Mouse (Mus musculus) kidney, adult 2 months (tissue): ENCODE measurements around the gene Psmb2. TPM values are rescaled to one million over a fixed set of nuclear protein-coding genes. Genes with fewer than 3 reads are reported as not detected.
A peak's percentile ranks its signal among the peaks of the same experiment; 100 is the strongest.

ENCODE experiments used
- DNase-seq: peaks from one replicate; pipeline ENCODE4 v3.0.0; 2021
- H3K27ac ChIP-seq: fragments of 200-500 bp; 2 replicates; pipeline ENCODE4 v1.5.1; 2012; ENCODE audit warnings: low read depth, low read length, control low read depth, inconsistent platforms; ENCODE audit not compliant: insufficient read depth
- H3K27me3 ChIP-seq: fragments of 200-500 bp; replicated peaks from 2 replicates; pipeline ENCODE4 v1.6.1; 2012; ENCODE audit warnings: mild to moderate bottlenecking, moderate library complexity, low read length, inconsistent platforms; ENCODE audit not compliant: control insufficient read depth, insufficient read depth
- H3K36me3 ChIP-seq: fragments of 200-500 bp; 2 replicates; pipeline ENCODE4 v1.6.1; 2012; ENCODE audit warnings: mild to moderate bottlenecking, moderate library complexity, low read length, inconsistent platforms; ENCODE audit not compliant: control insufficient read depth, insufficient read depth
- H3K4me1 ChIP-seq: fragments of 200-500 bp; 2 replicates; pipeline ENCODE4 v1.6.1; 2011; ENCODE audit warnings: low read length; ENCODE audit not compliant: control insufficient read depth, insufficient read depth
- H3K4me3 ChIP-seq: fragments of 200-500 bp; 2 replicates; pipeline ENCODE4 v1.5.1; 2011; ENCODE audit warnings: mild to moderate bottlenecking, low read depth, low read length, control low read depth; ENCODE audit not compliant: insufficient read depth
- CTCF ChIP-seq: fragments of 200-500 bp; conservative IDR thresholded peaks from 2 replicates; pipeline ENCODE4 v1.5.1; 2011; ENCODE audit warnings: low read depth, mild to moderate bottlenecking, control low read depth, low read length, moderate library complexity, mixed read lengths; ENCODE audit not compliant: insufficient read depth, insufficient read length
- POLR2A ChIP-seq: fragments of 200-500 bp; IDR thresholded peaks from one replicate; pipeline ENCODE4 v1.6.1; 2011; ENCODE audit warnings: low read depth, low read length, control low read depth
- WGBS: fragments of 180-500 bp; shearing (Covaris S2); methylation state at CpG from one replicate; pipeline ENCODE4 v1.1.7; 2018; 5-methylcytosine and 5-hydroxymethylcytosine counted together
- polyA plus RNA-seq: library from polyadenylated mRNA; depleted of rRNA; stranded (reverse); fragments of >200 nt; gene quantifications from 2 replicates; pipeline ENCODE4 v1.2.3, GENCODE M21; 2012; rRNA removed

Psmb2 gene
- polyA plus RNA-seq, 1 experiment = 189 TPM

GRCm38 (mm10) chr4:126754231-126754611, 76.8 kb downstream of the Psmb2 start:
- peak overlapping the region; percentile 82 for H3K4me3 ChIP-seq
- H3K4me1 ChIP-seq = 0 out of 2 replicates have a peak, but pooled peaks cover 3% of the 10 kb centered on the region
- H3K27ac ChIP-seq = peak overlapping the region; percentile 70
- TF ChIP-seq POLR2A = no peak
- TF ChIP-seq CTCF = no peak
- 2% methylated on average over 12 of the region's 12 CpGs for WGBS
- no peak for DNase-seq
- H3K27me3 ChIP-seq = no peaks in the 10 kb centered on the region
- H3K36me3 ChIP-seq = no peaks in the 10 kb centered on the region; the same call in 1 of the 2 replicates

GRCm38 (mm10) chr4:126754736-126755374, 77.4 kb downstream of the Psmb2 start:
- WGBS = 41% methylated on average over 12 of the region's 12 CpGs
- H3K27ac ChIP-seq = no peak overlapping the region
- no peaks in the 10 kb centered on the region; the same call in 1 of the 2 replicates for H3K36me3 ChIP-seq
- no peaks in the 10 kb centered on the region for H3K27me3 ChIP-seq
- 0 out of 2 replicates have a peak, but pooled peaks cover 3% of the 10 kb centered on the region for H3K4me1 ChIP-seq
- H3K4me3 ChIP-seq = no peak overlapping the region
- TF ChIP-seq CTCF (no peak), POLR2A (no peak)
- DNase-seq = no peak

GRCm38 (mm10) chr4:126756766-126757165, 79.3 kb downstream of the Psmb2 start:
- 29% methylated on average over 4 of the region's 4 CpGs for WGBS
- DNase-seq = peak; percentile 88

GRCm38 (mm10) chr4:126758299-126758698, 80.9 kb downstream of the Psmb2 start:
- Histone ChIP-seq H3K4me3 (no peak overlapping the region), H3K36me3 (peaks cover 2% of the 10 kb centered on the region), H3K27ac (no peak overlapping the region), H3K27me3 (no peaks in the 10 kb centered on the region), H3K4me1 (peaks cover 13% of the 10 kb centered on the region)
- TF ChIP-seq POLR2A (no peak), CTCF (no peak)
- no peak for DNase-seq
- WGBS = 79% methylated on average over 5 of the region's 5 CpGs

More at GRCm38 (mm10) chr4:126756766-126757165, 79.3 kb downstream of the Psmb2 start:
- no peak overlapping the region for H3K27ac ChIP-seq
- H3K27me3 ChIP-seq = no peaks in the 10 kb centered on the region
- H3K4me1 ChIP-seq = 0 out of 2 replicates have a peak, but pooled peaks cover 3% of the 10 kb centered on the region
- H3K36me3 ChIP-seq = peaks cover 2% of the 10 kb centered on the region
- H3K4me3 ChIP-seq = no peak overlapping the region
- TF ChIP-seq POLR2A (no peak), CTCF (no peak)

Other genes with a start within 250 kb of the Psmb2 start
- 7.9 and 13.6 TPM in 2 replicates for gene Ago3, start 248.1 kb upstream of the Psmb2 start, polyA plus RNA-seq
- gene Ago1, start 209.0 kb upstream of the Psmb2 start, polyA plus RNA-seq = 18.0 and 21.4 TPM in 2 replicates
- gene Ago4, start 144.2 kb upstream of the Psmb2 start, polyA plus RNA-seq = 0.95 and 1.1 TPM in 2 replicates
- 0.11 and 0.14 TPM in 2 replicates for gene Clspn, start 120.7 kb upstream of the Psmb2 start, polyA plus RNA-seq
- gene 5730409E04Rik, start 67.8 kb upstream of the Psmb2 start, polyA plus RNA-seq = 6.9 and 7.5 TPM in 2 replicates
- gene Tfap2e, start 58.6 kb downstream of the Psmb2 start, polyA plus RNA-seq = not detected in 2 replicates
- 26.0 and 27.7 TPM in 2 replicates for gene Ncdn, start 75.8 kb downstream of the Psmb2 start, polyA plus RNA-seq
- gene AU040320, start 75.9 kb downstream of the Psmb2 start, polyA plus RNA-seq = 55.4 and 56.6 TPM in 2 replicates